Mouse (Mus musculus) kidney, adult 11 months (tissue): ENCODE measurements around the gene Sdr42e1.
A peak's percentile ranks its signal among the peaks of the same experiment; 100 is the strongest.

Experiments used
- DNase-seq: peaks from one replicate; pipeline ENCODE4 v3.0.0; 2022

Sdr42e1 gene

DNA sequence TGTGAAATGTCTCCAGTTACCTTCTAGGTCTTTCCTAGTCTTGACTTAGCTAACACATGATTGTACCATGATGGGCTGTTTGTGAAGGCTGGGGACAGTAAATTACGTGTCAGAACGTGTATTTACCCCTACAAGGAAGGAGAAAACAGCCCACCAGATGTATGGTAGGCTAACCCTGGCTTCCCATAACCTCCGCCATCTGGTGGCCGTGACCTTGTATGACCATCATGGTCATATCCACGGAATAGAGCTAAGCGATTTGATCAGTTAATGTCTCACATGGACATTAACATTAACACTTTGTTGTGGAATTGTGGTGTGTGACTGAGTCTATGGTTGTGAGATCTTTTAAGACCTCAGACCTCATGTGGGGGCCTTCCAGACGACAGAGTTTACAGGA lies 14.5 kb downstream of the Sdr42e1 start:
- no peak for DNase-seq

DNA sequence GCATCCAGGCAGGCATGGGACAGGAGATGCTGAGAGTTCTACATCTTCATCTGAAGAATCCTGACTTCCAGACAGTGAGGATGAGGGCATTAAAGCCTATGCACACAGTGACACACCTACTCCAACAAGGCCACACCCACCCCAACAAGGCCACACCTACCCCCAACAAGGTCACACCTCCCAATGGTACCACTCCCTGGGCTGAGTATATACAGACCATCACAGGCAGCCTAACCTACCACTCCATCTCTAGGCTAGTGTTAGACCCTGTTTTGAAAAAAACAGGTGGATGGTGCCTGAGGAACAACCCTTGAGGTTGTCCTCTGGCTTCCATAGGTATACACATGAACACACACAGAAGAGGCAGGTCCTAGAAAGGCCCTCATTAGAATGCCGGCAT lies 21.2 kb downstream of the Sdr42e1 start:
- DNase-seq: no peak

GRCm38 (mm10) chr8:117646440-117646839 lies 27.0 kb downstream of the Sdr42e1 start:
- no peak for DNase-seq

GRCm38 (mm10) chr8:117646020-117646419 lies 27.5 kb downstream of the Sdr42e1 start:
- DNase-seq: peak; percentile 7

- no peak for DNase-seq
Measured at GRCm38 (mm10) chr8:117645486-117645885, 28.0 kb downstream of the Sdr42e1 start.

- no peak for DNase-seq
Measured at GRCm38 (mm10) chr8:117639631-117640030, 33.9 kb downstream of the Sdr42e1 start.

DNA sequence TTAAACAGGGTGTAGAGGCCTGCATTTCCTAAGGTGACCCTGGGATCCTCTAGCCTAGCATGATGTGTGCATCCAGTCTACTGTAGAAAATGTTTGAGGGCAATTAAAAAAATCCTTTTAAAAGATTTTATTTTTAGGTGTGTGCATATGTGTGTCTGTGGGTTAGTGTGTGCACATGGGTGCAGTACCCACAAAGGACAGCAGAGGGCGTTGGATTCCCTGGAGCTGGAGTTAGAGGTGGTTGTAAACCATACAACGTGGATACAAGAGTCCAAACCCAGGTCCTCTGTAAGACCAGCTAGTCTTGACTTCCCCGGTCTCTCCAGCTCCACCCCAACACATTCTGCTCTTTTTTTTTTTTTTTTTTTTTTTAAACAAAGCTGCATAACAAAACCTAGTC lies 36.0 kb downstream of the Sdr42e1 start:
- no peak for DNase-seq

DNA sequence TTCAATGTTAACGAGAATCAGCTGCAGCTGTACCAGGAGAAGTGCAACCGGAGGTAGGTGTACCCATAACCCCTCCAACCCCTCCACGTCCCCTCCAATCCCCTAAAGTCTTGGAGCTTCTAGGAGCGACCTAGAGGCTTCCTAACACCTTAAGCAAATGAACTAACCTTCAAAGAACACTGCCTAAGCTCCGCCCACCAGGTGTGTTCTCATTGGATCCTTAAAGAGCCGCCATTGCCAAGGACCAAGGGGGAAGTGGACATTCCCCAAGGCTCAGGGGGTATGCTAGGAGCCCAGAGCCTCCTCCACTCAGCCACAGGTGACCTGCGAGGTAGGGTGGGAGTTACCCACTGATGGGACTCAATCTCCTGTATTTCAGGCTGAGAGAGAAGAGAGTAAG lies 39.1 kb downstream of the Sdr42e1 start:
- no peak for DNase-seq

DNA sequence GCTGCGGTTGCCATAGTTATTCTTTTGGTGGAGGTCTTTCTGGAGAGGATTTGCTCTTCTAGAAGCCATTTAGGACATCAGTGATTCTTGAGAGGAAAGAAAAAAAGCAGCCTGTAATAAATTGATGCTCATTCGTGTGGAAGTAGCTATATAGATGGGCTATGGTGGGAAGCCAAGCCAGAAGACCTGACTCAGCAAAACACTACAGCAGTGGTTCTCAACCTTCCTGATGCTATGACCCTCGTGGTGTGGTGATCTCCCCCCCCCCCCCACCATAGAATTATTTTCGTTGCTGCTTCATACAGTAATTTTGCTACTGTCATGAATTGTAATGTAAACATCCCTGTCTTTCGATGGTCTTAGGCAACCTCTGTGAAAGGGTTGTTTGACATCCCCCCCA lies 41.0 kb downstream of the Sdr42e1 start:
- DNase-seq: no peak

DNA sequence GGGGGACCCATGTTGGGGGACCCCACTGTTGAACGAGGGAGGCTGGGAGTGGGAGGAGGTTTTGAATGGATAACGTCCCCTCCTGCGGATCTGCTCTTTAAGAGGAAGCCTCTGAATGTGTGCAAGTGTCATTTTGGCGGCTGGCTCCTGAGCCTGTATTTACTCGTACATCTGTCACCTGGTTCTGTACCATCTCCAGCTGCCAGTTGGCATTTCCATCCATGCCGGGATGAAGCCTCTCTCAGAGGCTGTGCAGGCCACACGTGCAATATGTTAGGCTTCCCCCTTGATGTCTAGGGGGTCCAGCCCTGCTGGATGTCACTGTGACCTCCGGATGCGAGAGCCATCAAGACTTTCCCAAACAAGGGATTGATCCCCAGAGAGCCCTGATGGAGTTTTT lies 46.4 kb downstream of the Sdr42e1 start:
- no peak for DNase-seq

- peak; percentile 6 for DNase-seq
Measured at GRCm38 (mm10) chr8:117626040-117626838, 47.2 kb downstream of the Sdr42e1 start.

- no peak for DNase-seq
Measured at GRCm38 (mm10) chr8:117612861-117613260, 60.6 kb downstream of the Sdr42e1 start.
